Mouse (Mus musculus): ENCODE results near the gene Zfp106.
"Not testable (repeated sequence)": the region's sequence is repeated elsewhere in the genome, so short reads cannot be mapped to it uniquely, and the experiment has no call there.

Zfp106 gene

GRCm38 (mm10) chr2:120563235-120563990, at the start of gene Zfp106:
Gene Zfp106, minus strand, starts transcription at chr2:120563843.
- peak; percentile 77 to 85 for DNase-seq

GRCm38 (mm10) chr2:120608830-120609723, 45.4 kb upstream of the Zfp106 start, which contains the start of the genes Haus2 and Lrrc57:
Gene Haus2, plus strand, starts transcription at chr2:120609383.
Gene Lrrc57, minus strand, starts transcription at chr2:120609520.
- DNase-seq: peak; percentile 86 to 90

GRCm38 (mm10) chr2:120606021-120606690, 42.5 kb upstream of the Zfp106 start:
- no peak for DNase-seq

- DNase-seq: no peak
Measured at GRCm38 (mm10) chr2:120599506-120599905, 35.9 kb upstream of the Zfp106 start.

GRCm38 (mm10) chr2:120597734-120598133, 34.1 kb upstream of the Zfp106 start:
- DNase-seq: no peak

- DNase-seq: no peak
Measured at GRCm38 (mm10) chr2:120592227-120592626, 28.6 kb upstream of the Zfp106 start.

GRCm38 (mm10) chr2:120589759-120590158, 26.1 kb upstream of the Zfp106 start:
- no peak for DNase-seq

- DNase-seq: no peak
Measured at GRCm38 (mm10) chr2:120578286-120578685, 14.6 kb upstream of the Zfp106 start.

- DNase-seq: no peak
Measured at GRCm38 (mm10) chr2:120577799-120578198, 14.2 kb upstream of the Zfp106 start.

GRCm38 (mm10) chr2:120575978-120576377, 12.3 kb upstream of the Zfp106 start:
- DNase-seq: no peak

GRCm38 (mm10) chr2:120575121-120575520, 11.5 kb upstream of the Zfp106 start:
- no peak for DNase-seq

GRCm38 (mm10) chr2:120572161-120572560, 8.5 kb upstream of the Zfp106 start:
- not testable (repeated sequence) for DNase-seq

- DNase-seq: no peak
Measured at GRCm38 (mm10) chr2:120571081-120571480, 7.4 kb upstream of the Zfp106 start.

- no peak for DNase-seq
Measured at GRCm38 (mm10) chr2:120567798-120568320, 4.2 kb upstream of the Zfp106 start.

- DNase-seq: peak; percentile 88 to 89
Measured at GRCm38 (mm10) chr2:120566886-120567797, 3.5 kb upstream of the Zfp106 start, which contains the start of gene Snap23. Gene Snap23, plus strand, starts transcription at chr2:120567671.

GRCm38 (mm10) chr2:120565363-120565762, 1.7 kb upstream of the Zfp106 start:
- no peak for DNase-seq

GRCm38 (mm10) chr2:120564548-120565188, 1.0 kb upstream of the Zfp106 start:
- DNase-seq: not testable (repeated sequence)

- no peak for DNase-seq
Measured at GRCm38 (mm10) chr2:120562859-120563234, 796 bp downstream of the Zfp106 start.

GRCm38 (mm10) chr2:120561524-120561923, 2.1 kb downstream of the Zfp106 start:
- no peak for DNase-seq

GRCm38 (mm10) chr2:120558813-120559212, 4.8 kb downstream of the Zfp106 start:
- no peak for DNase-seq

- no peak for DNase-seq
Measured at GRCm38 (mm10) chr2:120556868-120557267, 6.8 kb downstream of the Zfp106 start.
